Mouse (Mus musculus) ES-E14 (cell line): ENCODE measurements around the gene Fam217b.

ENCODE experiments used
- CHD2 ChIP-seq: IDR thresholded peaks from 2 replicates; pipeline ENCODE4 v1.6.1; 2014; ENCODE audit warnings: mild to moderate bottlenecking, low read depth, low read length, inconsistent platforms
- HCFC1 ChIP-seq: IDR thresholded peaks from 2 replicates; pipeline ENCODE4 v1.6.1; 2012; ENCODE audit warnings: low read length, inconsistent platforms, borderline replicate concordance; ENCODE audit not compliant: insufficient read depth
- MAFK ChIP-seq: IDR thresholded peaks from 2 replicates; pipeline ENCODE4 v1.6.1; 2014; ENCODE audit warnings: mild to moderate bottlenecking, low read depth, low read length, inconsistent platforms; ENCODE audit not compliant: insufficient read depth
- ZC3H11A ChIP-seq: IDR thresholded peaks from 2 replicates; pipeline ENCODE4 v1.6.1; 2012; ENCODE audit warnings: low read depth, mild to moderate bottlenecking, inconsistent platforms, low read length, borderline replicate concordance
- ZNF384 ChIP-seq: IDR thresholded peaks from 2 replicates; pipeline ENCODE4 v1.6.1; 2012; ENCODE audit warnings: low read depth, low read length, inconsistent platforms

GRCm38 (mm10) chr2:178409024-178409423 is 5.3 kb upstream of the Fam217b start:
- TF ChIP-seq MAFK (no peak), ZC3H11A (no peak), HCFC1 (no peak), ZNF384 (no peak), CHD2 (no peak)
